Comparison of ENCODE assay signal across 11 mouse cellular contexts in genomic region chr17:28419636-28420035, GRCm38 (mm10). TPM values are rescaled to one million over a fixed set of nuclear protein-coding genes. Genes with fewer than 3 reads are reported as not detected.
DNase-seq lines count a peak whose midpoint lies in the region; ATAC-seq lines count a peak whose summit lies in the region.
"Had no signal": no experiment of that assay in that cellular context is flagged by ENCODE, and none has a peak within 500 bp of the region (broad histone marks: within the 10 kb centered on the region; RNA-seq: fewer than 3 reads in every experiment).

No protein-coding gene starts in this region.

- H3K4me1 ChIP-seq in hindbrain, embryonic 14.5 days (replicated peaks; ENCODE audit: control insufficient read depth, insufficient read depth, low read length), result no peaks in the 10 kb centered on the region

- H3K36me3 ChIP-seq in hindbrain, embryonic 14.5 days (replicated peaks; ENCODE audit: control insufficient read depth, insufficient read depth), result peaks cover 16% of the 10 kb centered on the region; the same call in 1 of the 2 replicates

- H3K9ac ChIP-seq in hindbrain, embryonic 14.5 days, result no peak overlapping the region
- H3K9ac ChIP-seq: liver, embryonic 13.5 days had no signal

- H3K27me3 ChIP-seq in hindbrain, embryonic 14.5 days (ENCODE audit: control insufficient read depth, insufficient read depth, low read length), result no peaks in the 10 kb centered on the region
- H3K27me3 ChIP-seq: liver, embryonic 13.5 days had no signal

- no peak overlapping the region for H3K4me3 ChIP-seq in hindbrain, embryonic 14.5 days (replicated peaks; ENCODE audit: low read length)
- H3K4me3 ChIP-seq: liver, embryonic 13.5 days had no signal

- no peak overlapping the region for H3K27ac ChIP-seq in hindbrain, embryonic 14.5 days
- H3K27ac ChIP-seq: liver, embryonic 13.5 days had no signal

- ATAC-seq in hindbrain, embryonic 14.5 days (ENCODE audit: low FRiP score), result no peak
- ATAC-seq: activated CD4-positive, CD25-positive, alpha-beta regulatory T cell, adult 4 months had no signal

- 79% methylated on average over 6 of the region's 6 CpGs for WGBS in hindbrain, embryonic 14.5 days

- DNase-seq in adrenal gland, adult (ENCODE audit: inconsistent age in 2 of 2, low spot score in 1 of 2), result peak; percentile 50 to 51
- DNase-seq in adrenal gland, postnatal 10 days, result no peak
- peak; percentile 59 to 63 for DNase-seq in urinary bladder, adult 18-20 months (ENCODE audit: low spot score in 2 of 2)
- DNase-seq in urinary bladder, postnatal 10 days (ENCODE audit: low spot score), result no peak
- peak; percentile 47 to 77 for DNase-seq in kidney, postnatal 25 days
- peak; percentile 26 for DNase-seq in urinary bladder, postnatal 25 days (ENCODE audit: low spot score)
- DNase-seq in cerebellum, postnatal 4 days (ENCODE audit: low spot score in 2 of 2), result no peak
- DNase-seq in hindbrain, embryonic 14.5 days (ENCODE audit: low spot score), result no peak
- DNase-seq: liver, embryonic 13.5 days; thymus, adult 2 months had no signal

- H3K9me3 ChIP-seq in hindbrain, embryonic 14.5 days (ENCODE audit: control insufficient read depth, low read length), result no peaks in the 10 kb centered on the region
- H3K9me3 ChIP-seq: liver, embryonic 13.5 days had no signal

- no peak overlapping the region for H3K4me2 ChIP-seq in hindbrain, embryonic 14.5 days (replicated peaks)
- H3K4me2 ChIP-seq: liver, embryonic 13.5 days had no signal

RNA-seq across cellular contexts. Expression of gene Tulp1, which starts 54.6 kb away (rescaled TPM):
- total RNA-seq in adrenal gland, postnatal 10 days (2021), result under 1 TPM; 0.33 to 1.00 TPM
- polyA plus RNA-seq in hindbrain, embryonic 14.5 days (2014; fragmentation: Nextera tagmentation; extraction: Ambion mirVana), result 1.2 and 1.7 TPM in 2 replicates
- polyA plus RNA-seq: activated CD4-positive, CD25-positive, alpha-beta regulatory T cell, adult 4 months had no signal

Comparison
In these comparisons a context has a peak if more than half of its experiments do, and no peak if none do; other contexts are left out.
1. DNase-seq: peak in adrenal gland, adult (2 of 2), urinary bladder, adult 18-20 months (2 of 2), kidney, postnatal 25 days (2 of 2) and urinary bladder, postnatal 25 days (single experiment); none in adrenal gland, postnatal 10 days (single experiment), urinary bladder, postnatal 10 days (single experiment), cerebellum, postnatal 4 days (0 of 2) and hindbrain, embryonic 14.5 days (single experiment).